Mouse (Mus musculus) forebrain, embryonic 15.5 days (tissue): ENCODE measurements around the gene Ski. TPM values are rescaled to one million over a fixed set of nuclear protein-coding genes. Genes with fewer than 3 reads are reported as not detected.
A peak's percentile ranks its signal among the peaks of the same experiment; 100 is the strongest.

Experiments
- ATAC-seq: fragments of 200-750 bp; cut with Nextera tagmentation; replicated peaks from 2 replicates; pipeline ENCODE4 v1.8.0; 2017; ENCODE audit warnings: mild to moderate bottlenecking, moderate TSS enrichment, moderate library complexity
- H3K27ac ChIP-seq: fragments of 300-500 bp; sonication (generic); replicated peaks from 2 replicates; pipeline ENCODE4 v1.5.1; 2015; ENCODE audit warnings: mild to moderate bottlenecking, inconsistent platforms
- H3K27me3 ChIP-seq: fragments of 300-500 bp; sonication (generic); 2 replicates; pipeline ENCODE4 v1.6.1; 2015; ENCODE audit warnings: inconsistent platforms
- H3K36me3 ChIP-seq: fragments of 300-500 bp; sonication (generic); 2 replicates; pipeline ENCODE4 v1.6.1; 2015; ENCODE audit warnings: mild to moderate bottlenecking, inconsistent platforms
- H3K4me1 ChIP-seq: fragments of 300-500 bp; sonication (generic); 2 replicates; pipeline ENCODE4 v1.6.1; 2015; ENCODE audit warnings: inconsistent platforms
- H3K4me2 ChIP-seq: fragments of 300-500 bp; sonication (generic); replicated peaks from 2 replicates; pipeline ENCODE4 v1.6.1; 2015; ENCODE audit warnings: mild to moderate bottlenecking, inconsistent platforms
- H3K4me3 ChIP-seq: fragments of 300-500 bp; sonication (generic); 2 replicates; pipeline ENCODE4 v1.5.1; 2015; ENCODE audit warnings: mild to moderate bottlenecking, inconsistent platforms
- H3K9ac ChIP-seq: fragments of 300-500 bp; sonication (generic); replicated peaks from 2 replicates; pipeline ENCODE4 v1.6.1; 2015; ENCODE audit warnings: mild to moderate bottlenecking, inconsistent platforms
- H3K9me3 ChIP-seq: fragments of 300-500 bp; sonication (generic); 2 replicates; pipeline ENCODE4 v1.6.1; 2016; ENCODE audit warnings: inconsistent platforms
- WGBS: fragments of 180-500 bp; shearing (Covaris S2); methylation state at CpG from one replicate; pipeline ENCODE4 v1.1.7; 2015; ENCODE audit warnings: mixed read lengths; 5-methylcytosine and 5-hydroxymethylcytosine counted together
- polyA plus RNA-seq: library from polyadenylated mRNA; unstranded; fragments of >200 nt; fragmentation: Nextera tagmentation; extraction: Ambion mirVana; gene quantifications from 2 replicates; pipeline ENCODE4 v1.2.1, GENCODE M21; 2015

Gene Ski
- polyA plus RNA-seq, 1 experiment from 2014 or later = 14.3 TPM

- Histone ChIP-seq H3K4me3 (no peak overlapping the region), H3K27ac (no peak overlapping the region), H3K4me2 (no peak overlapping the region), H3K27me3 (no peaks in the 10 kb centered on the region), H3K9me3 (no peaks in the 10 kb centered on the region), H3K36me3 (no peaks in the 10 kb centered on the region), H3K4me1 (peaks cover 37% of the 10 kb centered on the region), H3K9ac (no peak overlapping the region)
- WGBS = 92% methylated on average over 15 of the region's 15 CpGs
- ATAC-seq = no peak
Observed at GRCm38 (mm10) chr4:155128411-155128810, 94.0 kb downstream of the Ski start.

DNA sequence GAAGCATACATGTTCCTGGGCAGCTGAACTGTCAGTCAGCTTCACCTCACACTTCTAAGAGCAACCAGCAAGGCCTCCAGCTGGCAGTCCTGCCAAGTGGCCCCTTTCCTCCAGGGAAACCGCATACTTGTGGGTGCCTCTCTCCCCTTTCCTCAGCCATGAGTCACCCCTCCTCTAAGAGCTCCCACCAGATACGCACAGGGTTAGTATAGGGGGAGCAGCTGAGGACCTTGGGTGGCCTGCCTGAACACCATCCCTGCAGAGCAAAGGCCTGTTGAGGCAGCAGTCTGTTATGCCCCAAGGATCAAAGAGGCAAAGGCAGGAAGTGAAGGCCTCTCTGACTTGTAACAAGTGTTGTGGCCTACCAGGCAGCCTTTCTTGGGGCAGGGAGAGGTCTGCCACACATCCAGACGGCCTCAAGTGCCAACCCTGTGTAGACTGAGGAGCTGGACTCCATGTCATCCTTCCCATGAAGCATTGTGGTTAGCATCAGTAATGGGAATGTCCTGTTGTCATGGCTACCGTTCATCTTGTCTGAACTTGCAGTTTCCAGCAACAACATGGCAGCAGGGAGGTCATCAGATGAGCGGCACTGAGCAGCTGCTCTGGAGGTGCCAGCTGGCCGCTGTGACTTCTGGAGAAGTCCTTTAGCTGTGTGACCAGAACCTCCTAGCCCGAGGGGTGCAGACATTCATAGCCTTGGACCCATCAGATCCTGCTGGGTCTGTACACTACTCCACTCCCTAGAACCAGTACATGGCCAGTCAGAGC lies 95.6 kb downstream of the Ski start:
- no peak for ATAC-seq
- Histone ChIP-seq H3K9me3 (no peaks in the 10 kb centered on the region), H3K27me3 (no peaks in the 10 kb centered on the region), H3K9ac (no peak overlapping the region), H3K36me3 (no peaks in the 10 kb centered on the region), H3K4me1 (peaks cover 41% of the 10 kb centered on the region), H3K27ac (no peak overlapping the region), H3K4me2 (no peak overlapping the region), H3K4me3 (no peak overlapping the region)
- WGBS = 73% methylated on average over 7 of the region's 7 CpGs

GRCm38 (mm10) chr4:155126194-155126593 lies 96.2 kb downstream of the Ski start:
- no peak overlapping the region for H3K9ac ChIP-seq
- no peak overlapping the region for H3K4me2 ChIP-seq
- H3K9me3 ChIP-seq = no peaks in the 10 kb centered on the region
- H3K27me3 ChIP-seq = no peaks in the 10 kb centered on the region
- H3K36me3 ChIP-seq = no peaks in the 10 kb centered on the region
- H3K27ac ChIP-seq = no peak overlapping the region
- no peak overlapping the region for H3K4me3 ChIP-seq
- H3K4me1 ChIP-seq = peaks cover 41% of the 10 kb centered on the region
- 80% methylated on average over 5 of the region's 5 CpGs for WGBS
- ATAC-seq = no peak

- Histone ChIP-seq H3K4me3 (no peak overlapping the region), H3K9ac (no peak overlapping the region), H3K27me3 (no peaks in the 10 kb centered on the region), H3K4me1 (peaks cover 35% of the 10 kb centered on the region), H3K27ac (no peak overlapping the region), H3K4me2 (no peak overlapping the region), H3K9me3 (no peaks in the 10 kb centered on the region), H3K36me3 (no peaks in the 10 kb centered on the region)
- 63% methylated on average over 7 of the region's 7 CpGs for WGBS
- no peak for ATAC-seq
Observed at GRCm38 (mm10) chr4:155125310-155125709, 97.1 kb downstream of the Ski start.

- Histone ChIP-seq H3K4me3 (no peak overlapping the region), H3K4me1 (peaks cover 22% of the 10 kb centered on the region), H3K36me3 (no peaks in the 10 kb centered on the region), H3K27ac (no peak overlapping the region), H3K9me3 (no peaks in the 10 kb centered on the region), H3K27me3 (no peaks in the 10 kb centered on the region), H3K9ac (no peak overlapping the region), H3K4me2 (no peak overlapping the region)
- 88% methylated on average over 9 of the region's 9 CpGs for WGBS
- no peak for ATAC-seq
Observed at GRCm38 (mm10) chr4:155123868-155124534, 98.4 kb downstream of the Ski start.

DNA sequence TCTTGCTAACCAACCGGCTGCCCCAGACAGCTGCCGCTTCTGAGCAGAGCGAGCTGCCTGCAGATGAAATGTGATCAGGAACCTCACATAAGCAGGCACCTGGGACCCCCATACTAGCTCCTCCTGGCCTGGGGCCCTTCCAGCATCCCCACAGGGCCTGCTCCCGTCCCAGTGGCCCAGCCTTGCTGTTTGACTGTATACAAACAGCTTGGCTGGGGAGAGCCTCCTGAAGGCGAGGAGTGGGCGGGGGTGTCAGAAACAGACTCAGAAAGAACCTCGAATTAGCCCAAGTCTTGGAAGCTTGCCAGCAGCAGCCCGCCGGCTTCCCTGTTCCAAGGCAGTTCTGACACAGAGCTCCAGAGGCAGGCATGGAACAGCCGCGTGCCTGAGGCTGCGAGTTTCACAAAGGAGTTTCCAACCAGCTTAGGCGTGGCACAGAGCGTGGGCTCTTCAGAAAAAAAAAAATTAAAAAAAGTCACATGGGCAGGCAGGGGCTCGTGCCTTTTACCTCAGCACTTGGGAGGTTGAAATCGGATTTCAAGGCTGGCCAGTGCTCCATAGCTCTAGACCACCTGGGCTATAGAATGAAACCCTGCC lies 99.8 kb downstream of the Ski start:
- Histone ChIP-seq H3K4me2 (peak overlapping the region; percentile 17), H3K9me3 (no peaks in the 10 kb centered on the region), H3K4me1 (peaks cover 30% of the 10 kb centered on the region), H3K9ac (0 out of 2 replicates have a peak overlapping the region, but pooled peaks have one; percentile 9), H3K4me3 (no peak overlapping the region), H3K36me3 (no peaks in the 10 kb centered on the region), H3K27ac (peak overlapping the region; percentile 90), H3K27me3 (no peaks in the 10 kb centered on the region)
- 7% methylated on average over 16 of the region's 16 CpGs for WGBS
- ATAC-seq = peak; percentile 92

- Histone ChIP-seq H3K36me3 (no peaks in the 10 kb centered on the region), H3K4me1 (peaks cover 32% of the 10 kb centered on the region), H3K4me3 (no peak overlapping the region), H3K9ac (0 out of 2 replicates have a peak overlapping the region, but pooled peaks have one; percentile 9), H3K27ac (peak overlapping the region; percentile 90), H3K4me2 (peak overlapping the region; percentile 17), H3K9me3 (no peaks in the 10 kb centered on the region), H3K27me3 (no peaks in the 10 kb centered on the region)
- WGBS = 81% methylated on average over 6 of the region's 6 CpGs
- peak; percentile 35 for ATAC-seq
Observed at GRCm38 (mm10) chr4:155121915-155122443, 100.4 kb downstream of the Ski start.

DNA sequence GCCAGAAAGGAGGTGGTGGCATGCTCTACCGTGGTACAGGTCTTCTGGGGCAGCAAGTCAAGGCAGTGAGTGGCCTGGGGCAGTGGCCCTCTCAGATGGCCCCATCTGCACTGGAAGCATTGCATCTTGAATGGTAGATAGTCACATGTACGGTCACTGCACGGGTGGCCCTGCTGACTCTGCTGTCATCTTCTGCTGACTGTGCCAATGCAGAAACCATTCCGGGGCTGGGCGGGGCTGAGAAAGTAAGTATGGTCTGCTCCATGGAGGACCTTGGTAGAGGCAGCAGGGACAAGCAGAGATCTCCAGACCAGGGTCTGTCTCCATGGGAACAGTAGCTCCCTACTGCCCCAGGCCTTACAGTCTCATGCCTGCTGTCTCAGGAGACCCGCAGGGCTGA lies 101.2 kb downstream of the Ski start:
- Histone ChIP-seq H3K27me3 (no peaks in the 10 kb centered on the region), H3K4me1 (peaks cover 28% of the 10 kb centered on the region), H3K36me3 (no peaks in the 10 kb centered on the region), H3K27ac (no peak overlapping the region), H3K4me2 (no peak overlapping the region), H3K9ac (no peak overlapping the region), H3K9me3 (no peaks in the 10 kb centered on the region), H3K4me3 (no peak overlapping the region)
- 87% methylated on average over 6 of the region's 6 CpGs for WGBS
- ATAC-seq = no peak

DNA sequence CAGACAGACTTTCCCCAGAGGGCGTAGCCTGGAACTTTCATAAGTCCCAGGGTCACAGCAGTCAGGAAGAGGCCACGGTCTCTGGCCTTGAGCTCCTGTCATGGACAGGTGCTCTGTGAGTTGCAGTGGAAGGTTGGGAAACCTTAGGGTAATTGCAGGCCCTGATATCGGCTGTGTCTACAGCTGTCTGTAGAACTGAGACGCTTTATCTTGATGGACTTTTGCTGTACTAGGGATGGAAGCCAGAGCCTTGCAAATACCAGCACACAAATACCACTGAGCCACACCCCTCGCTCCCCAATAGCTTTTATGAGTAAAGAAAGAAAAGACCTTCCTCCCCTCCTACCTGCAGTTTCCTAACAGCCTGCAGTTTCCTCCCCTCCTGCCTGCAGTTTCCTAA lies 101.8 kb downstream of the Ski start:
- 88% methylated on average over 5 of the region's 5 CpGs for WGBS
- H3K9me3 ChIP-seq = no peaks in the 10 kb centered on the region
- no peak overlapping the region for H3K4me3 ChIP-seq
- no peak for ATAC-seq
- no peaks in the 10 kb centered on the region for H3K27me3 ChIP-seq
- H3K9ac ChIP-seq = no peak overlapping the region
- no peaks in the 10 kb centered on the region for H3K36me3 ChIP-seq
- H3K4me2 ChIP-seq = no peak overlapping the region
- H3K27ac ChIP-seq = no peak overlapping the region
- peaks cover 28% of the 10 kb centered on the region for H3K4me1 ChIP-seq

- no peak overlapping the region for H3K27ac ChIP-seq
- no peaks in the 10 kb centered on the region for H3K9me3 ChIP-seq
- no peak overlapping the region for H3K4me2 ChIP-seq
- WGBS = 87% methylated on average over 7 of the region's 7 CpGs
- no peaks in the 10 kb centered on the region for H3K36me3 ChIP-seq
- H3K9ac ChIP-seq = no peak overlapping the region
- ATAC-seq = no peak
- no peaks in the 10 kb centered on the region for H3K27me3 ChIP-seq
- H3K4me3 ChIP-seq = no peak overlapping the region
- peaks cover 28% of the 10 kb centered on the region for H3K4me1 ChIP-seq
Observed at GRCm38 (mm10) chr4:155120038-155120437, 102.4 kb downstream of the Ski start.

DNA sequence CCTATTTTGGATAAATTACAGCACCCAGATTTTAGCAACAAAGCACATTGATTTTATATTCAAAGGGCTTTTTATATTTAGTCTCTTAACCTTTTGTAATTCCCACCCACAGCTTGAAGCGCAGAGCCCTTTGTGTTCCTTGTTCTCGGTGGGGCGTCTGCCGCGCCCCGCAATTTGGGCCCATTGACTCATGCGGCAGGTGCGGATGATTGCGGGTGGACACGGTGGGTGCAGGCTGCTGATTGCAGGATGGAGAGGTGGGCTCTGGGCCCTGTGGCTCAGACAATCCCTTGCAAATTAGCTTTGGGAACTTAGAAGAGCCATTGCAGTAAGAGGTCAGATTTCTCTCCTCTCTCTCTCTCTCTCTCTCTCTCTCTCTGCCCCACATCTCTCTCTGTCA lies 104.1 kb downstream of the Ski start:
- Histone ChIP-seq H3K27me3 (no peaks in the 10 kb centered on the region), H3K36me3 (no peaks in the 10 kb centered on the region), H3K9me3 (no peaks in the 10 kb centered on the region), H3K4me1 (peaks cover 28% of the 10 kb centered on the region), H3K4me3 (no peak overlapping the region), H3K9ac (no peak overlapping the region), H3K4me2 (no peak overlapping the region), H3K27ac (peak overlapping the region; percentile 62)
- 46% methylated on average over 10 of the region's 10 CpGs for WGBS
- no peak for ATAC-seq

DNA sequence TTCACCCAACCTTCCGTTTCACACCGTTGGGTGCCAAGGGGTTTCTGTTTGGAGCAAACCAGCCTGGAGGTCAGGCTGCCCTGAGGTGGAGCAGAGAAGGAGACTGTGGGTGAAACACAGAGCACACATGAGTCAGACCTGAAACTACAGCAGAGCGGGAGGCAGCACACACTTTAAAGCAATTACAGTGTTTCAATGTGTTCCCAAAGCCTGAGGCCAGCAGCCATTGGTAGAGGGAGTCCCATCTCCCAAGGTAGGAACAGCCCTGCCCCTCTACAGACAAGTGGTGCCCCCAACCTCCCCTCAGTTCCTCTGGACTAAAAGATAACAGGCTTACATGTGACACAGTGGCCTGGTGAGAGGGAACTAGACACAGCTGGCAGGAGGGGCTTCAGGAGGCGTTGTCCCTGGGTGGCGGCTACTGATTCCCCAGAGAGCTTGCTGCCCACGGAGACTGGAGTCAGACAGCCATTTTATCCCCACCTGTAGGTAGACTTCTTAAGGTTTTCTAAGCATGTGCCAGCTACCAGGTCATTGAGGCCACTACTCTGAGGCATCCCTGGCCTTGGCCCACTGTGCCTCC lies 104.9 kb downstream of the Ski start:
- H3K4me2 ChIP-seq = no peak overlapping the region
- peaks cover 20% of the 10 kb centered on the region for H3K4me1 ChIP-seq
- peak overlapping the region; percentile 62 for H3K27ac ChIP-seq
- no peak overlapping the region for H3K9ac ChIP-seq
- no peak overlapping the region for H3K4me3 ChIP-seq
- H3K9me3 ChIP-seq = no peaks in the 10 kb centered on the region
- no peaks in the 10 kb centered on the region for H3K36me3 ChIP-seq
- no peak for ATAC-seq
- WGBS = 76% methylated on average over 6 of the region's 6 CpGs
- no peaks in the 10 kb centered on the region for H3K27me3 ChIP-seq
